Mouse (Mus musculus) forelimb bud, embryonic 11.5 days (tissue): ENCODE data around the gene Spata32.
"Not testable (repeated sequence)": the region's sequence is repeated elsewhere in the genome, so short reads cannot be mapped to it uniquely, and the experiment has no call there.

Source experiments
- DNase-seq: peaks from one replicate; pipeline ENCODE4 v3.0.0-alpha.2; 2012; ENCODE audit warnings: low read depth, low spot score

The Spata32 gene

DNA sequence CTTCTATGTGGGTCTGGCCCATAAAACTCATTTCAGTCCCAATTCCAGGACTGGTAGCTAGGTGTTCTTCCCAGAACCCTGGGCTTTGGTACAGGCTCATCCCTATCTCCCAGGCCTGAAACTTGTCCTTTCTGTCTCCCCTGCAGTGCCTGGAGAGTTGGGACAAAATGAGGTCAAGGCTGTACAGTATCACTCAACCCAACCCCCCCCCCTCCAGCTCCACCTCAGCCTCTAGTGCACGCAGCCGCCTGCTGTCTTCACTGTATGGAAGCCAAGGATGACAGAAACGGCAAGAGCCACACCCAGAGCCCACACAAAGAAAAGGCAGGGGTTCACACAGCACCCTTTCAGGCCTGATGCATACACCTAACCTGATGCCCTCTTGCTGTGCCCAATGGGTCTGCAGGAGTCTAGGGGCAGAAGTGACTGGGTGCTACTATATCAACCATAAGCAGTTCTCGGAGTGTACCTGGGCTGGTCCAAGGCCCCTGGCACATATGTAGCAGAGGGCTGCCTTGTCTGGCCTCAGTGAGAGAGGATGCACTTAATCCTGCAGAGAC lies 28.6 kb upstream of the Spata32 start:
- no peak for DNase-seq

DNA sequence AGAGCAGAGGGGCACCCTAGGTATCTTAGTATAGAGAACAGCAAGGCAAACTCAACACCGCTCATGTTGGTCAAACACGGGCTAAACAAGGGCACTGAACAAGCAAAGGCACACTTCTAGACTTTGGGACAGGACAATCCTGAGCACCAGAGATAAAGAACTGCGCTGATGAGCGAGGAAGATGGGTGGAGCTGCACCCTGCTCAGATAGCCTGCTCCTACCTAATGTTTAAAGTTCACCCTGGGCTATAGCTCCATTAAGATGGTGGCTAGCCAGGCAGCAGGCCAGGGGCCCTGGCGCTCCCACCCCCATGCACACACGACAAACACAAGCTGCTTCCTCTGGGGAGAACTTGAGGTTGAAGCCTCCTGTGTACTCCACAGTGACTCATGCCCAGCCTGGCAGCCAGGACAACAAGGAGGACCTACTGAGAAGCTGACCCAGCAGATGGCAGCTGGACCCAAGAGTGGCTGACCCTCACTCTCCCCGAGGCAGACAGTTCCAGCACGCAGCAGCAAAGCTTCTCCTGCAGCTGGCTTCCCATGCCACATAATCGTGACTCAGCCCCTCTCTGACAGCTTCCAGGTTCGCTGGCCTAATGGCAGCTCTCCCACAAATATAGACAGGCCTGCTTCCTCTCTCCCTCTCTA lies 28.0 kb upstream of the Spata32 start:
- no peak for DNase-seq

DNA sequence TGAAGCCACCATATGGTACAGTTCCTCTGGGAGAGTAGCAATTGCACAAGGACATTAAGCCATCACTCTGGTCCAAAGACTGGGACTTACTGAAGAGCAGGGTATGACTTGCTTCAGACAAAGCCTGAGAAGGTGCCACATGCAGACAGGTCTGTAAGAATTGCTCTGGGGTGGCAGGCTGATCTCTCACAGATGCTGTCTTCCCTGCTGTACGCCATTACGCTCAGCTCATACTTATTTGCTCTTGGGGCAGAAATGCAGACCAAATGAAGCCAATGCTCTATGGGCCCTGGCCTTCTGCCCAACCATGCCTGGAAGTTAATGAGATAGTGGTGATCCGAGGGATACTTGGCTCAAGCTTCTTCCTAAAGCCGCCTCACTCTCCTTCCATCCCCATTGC lies 26.6 kb upstream of the Spata32 start:
- DNase-seq = no peak

DNA sequence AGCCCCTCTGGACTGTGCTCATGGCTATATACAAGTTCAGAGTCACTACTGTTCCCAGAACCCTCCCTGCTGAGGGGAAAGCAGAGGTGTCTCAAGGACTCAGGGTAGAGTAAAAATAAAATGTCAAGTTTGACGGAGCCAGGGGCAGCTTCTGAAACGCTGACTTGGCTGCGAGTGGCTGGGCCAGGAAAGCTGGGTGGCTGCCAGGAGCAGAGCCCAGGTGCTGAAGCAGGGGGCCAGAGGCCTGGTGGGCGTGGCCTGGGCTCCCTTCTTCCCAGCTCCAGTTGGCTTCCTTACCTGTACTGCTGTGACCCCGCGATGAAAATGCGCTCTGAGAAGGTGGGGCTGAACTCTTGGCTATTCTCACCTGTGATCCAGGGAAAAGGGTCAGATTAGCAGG lies 22.5 kb upstream of the Spata32 start:
- no peak for DNase-seq

DNA sequence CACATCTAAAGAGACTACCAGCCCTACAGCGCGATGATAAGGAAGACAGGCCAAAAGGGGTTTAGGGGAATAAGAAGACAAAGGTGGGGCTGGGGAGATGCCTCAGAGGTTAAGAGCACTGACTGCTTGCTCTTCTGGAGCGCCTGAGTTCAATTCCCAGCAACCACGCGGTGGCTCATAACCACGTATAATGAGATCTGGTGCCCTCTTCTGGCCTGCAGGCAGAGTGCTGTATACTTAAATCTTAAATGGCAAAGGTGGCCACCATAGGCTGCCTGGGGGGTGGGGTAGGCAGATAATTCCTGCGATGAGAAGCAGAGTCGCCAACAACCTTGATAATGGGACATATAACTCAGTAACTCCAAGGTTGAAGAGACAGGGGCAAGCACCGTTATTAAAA lies 19.5 kb upstream of the Spata32 start:
- DNase-seq = no peak

DNA sequence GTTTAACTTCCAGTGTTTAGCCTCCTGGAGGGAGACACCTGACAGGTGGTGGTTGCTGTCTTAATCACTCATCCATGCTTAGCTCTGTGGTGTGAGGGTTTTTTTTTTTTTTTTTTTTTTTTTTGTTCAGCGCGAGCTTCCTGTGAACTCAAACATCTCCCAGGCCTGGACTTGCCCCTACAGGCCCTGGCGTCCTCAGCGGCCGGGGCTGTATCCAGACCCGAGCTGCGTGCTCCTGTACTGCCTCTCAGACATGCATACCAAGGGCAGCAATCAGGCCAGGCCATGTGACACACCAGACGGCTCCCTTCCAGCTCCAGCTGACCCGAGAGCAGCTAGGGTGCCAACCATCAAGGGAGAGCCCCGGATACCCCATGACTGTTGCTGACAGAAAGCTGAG lies 18.7 kb upstream of the Spata32 start:
- peak; percentile 23 for DNase-seq

DNA sequence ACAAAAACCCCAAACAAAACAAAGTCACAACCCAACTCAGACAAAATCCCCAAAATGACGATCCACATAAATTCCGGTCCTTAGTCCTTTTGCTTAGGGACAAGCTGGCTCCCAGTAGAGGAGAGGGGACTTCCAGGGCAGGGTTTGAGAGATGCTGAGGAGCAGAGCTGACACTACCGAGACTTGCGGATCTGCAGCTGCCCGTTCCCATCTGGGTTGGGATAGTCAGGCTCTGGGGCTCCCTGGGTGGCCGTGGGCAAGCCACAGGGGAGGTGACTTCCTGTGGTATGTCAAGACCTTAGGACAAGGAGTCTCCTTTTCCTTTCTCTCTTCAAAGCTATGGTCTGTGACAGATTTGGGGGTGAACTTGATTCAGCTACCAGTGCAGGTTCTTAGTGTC lies 18.2 kb upstream of the Spata32 start:
- DNase-seq = no peak

DNA sequence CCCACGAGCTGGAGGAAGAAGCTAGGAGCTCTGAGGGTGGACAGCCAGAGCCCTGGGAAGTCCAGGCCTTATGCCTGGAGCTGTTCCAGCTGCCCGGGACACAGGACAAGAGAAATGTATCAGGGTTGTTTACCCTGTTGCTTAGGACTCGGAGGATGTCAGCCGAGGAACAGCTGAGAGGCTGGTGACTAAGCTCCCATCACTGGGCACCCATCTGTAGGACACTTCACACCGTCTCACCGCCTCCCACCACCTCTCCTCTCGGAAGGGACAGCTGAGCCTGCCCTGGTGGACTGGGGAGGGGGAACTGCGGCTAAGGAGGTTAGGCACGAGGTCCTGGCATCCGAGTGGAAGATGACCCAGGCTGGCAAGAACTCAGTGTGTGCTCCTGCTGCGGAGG lies 17.5 kb upstream of the Spata32 start:
- no peak for DNase-seq

DNA sequence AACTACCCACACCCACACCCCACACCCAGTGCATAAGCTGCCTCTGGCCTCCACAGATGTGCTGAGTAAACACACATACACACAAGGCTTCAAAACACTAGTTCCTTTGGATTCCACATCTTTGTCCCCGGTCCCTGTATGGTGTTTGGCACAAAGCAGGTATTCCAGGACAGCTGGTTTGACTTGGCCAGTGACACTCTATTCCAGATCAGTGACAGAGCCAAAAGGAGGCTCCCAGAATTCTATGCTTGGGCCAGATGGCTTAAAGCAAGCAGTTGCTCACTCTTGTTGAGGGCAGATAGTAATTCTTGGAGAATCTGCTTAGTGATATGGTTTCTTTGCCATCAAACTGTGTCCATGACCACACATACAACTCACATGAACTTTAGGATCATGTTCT lies 16.2 kb upstream of the Spata32 start:
- no peak for DNase-seq

DNA sequence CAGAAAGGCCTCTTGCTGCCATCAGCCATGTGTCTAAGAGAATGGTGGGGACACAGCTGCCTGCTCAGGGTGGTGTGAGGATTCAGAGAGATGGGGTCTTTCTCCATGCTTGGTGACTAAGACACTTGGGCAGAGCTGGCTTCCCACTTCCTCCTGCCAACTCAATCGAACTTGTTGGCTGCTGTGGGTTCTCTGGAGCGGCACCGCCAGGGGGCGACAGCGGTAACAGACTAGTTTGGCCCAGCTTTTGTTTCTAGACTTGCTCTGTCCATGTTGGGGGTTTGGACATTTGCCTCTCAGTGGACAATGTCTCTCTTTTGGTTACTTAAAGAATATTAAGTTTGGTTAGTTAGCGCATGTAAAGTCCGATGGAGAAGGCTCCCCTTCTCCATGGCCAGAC lies 14.7 kb upstream of the Spata32 start:
- peak; percentile 67 for DNase-seq

DNA sequence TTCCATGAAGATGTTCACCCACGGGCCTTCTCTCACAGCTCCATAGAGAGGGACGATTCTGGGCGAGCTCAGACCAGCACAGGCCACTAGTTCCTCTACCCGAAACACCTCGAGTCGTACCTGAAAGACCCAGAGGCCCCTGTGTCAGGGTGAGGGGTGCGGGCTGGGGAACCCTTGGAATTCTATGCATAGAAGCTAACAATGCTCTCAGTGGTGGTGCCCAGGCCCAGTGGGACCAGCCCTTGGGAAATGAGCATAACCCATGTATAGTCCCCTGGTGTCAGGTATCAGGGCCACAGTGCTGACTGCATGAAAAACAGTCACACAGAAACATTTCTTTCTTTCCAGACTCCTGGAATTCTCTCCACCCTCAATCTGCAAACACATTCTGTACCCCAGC lies 13.1 kb upstream of the Spata32 start:
- no peak for DNase-seq

DNA sequence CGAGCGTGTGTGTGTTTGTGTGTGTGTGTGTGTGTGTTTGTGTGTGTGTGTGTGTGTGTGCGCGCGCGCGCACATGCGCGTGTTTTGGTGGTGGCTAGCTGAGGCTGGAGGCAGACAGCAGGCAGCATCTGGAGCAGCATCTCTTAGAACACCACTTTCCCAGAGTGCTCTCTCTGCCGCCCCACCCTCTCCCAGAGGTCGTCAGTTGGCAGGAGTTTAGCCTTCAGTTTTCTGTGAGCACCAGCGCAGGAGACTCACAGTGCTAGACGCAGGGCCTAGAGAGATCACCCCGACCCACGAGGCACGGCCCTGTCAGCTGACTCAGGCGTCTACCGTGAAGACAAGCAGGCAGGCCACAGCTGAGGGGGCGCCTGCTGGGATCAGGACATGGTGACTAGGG lies 12.4 kb upstream of the Spata32 start:
- no peak for DNase-seq

DNA sequence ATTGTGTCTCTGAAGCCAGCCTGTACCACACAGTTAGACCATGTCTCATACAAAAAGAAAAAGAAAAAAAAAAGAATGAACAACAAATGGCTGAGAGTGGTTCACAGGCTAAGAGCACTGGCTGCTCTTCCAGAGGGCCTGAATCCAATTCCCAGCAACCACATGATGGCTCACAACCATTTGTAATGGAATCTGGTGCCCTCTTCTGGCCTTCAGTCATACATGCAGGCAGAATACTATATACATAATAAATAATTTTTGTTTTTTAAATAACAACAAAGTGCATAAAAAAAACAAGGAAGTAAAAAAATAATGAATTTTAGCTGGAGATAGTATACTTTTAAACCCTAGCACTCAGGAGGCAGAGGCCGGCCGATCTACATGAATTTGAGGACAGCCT lies 11.4 kb upstream of the Spata32 start:
- no peak for DNase-seq

DNA sequence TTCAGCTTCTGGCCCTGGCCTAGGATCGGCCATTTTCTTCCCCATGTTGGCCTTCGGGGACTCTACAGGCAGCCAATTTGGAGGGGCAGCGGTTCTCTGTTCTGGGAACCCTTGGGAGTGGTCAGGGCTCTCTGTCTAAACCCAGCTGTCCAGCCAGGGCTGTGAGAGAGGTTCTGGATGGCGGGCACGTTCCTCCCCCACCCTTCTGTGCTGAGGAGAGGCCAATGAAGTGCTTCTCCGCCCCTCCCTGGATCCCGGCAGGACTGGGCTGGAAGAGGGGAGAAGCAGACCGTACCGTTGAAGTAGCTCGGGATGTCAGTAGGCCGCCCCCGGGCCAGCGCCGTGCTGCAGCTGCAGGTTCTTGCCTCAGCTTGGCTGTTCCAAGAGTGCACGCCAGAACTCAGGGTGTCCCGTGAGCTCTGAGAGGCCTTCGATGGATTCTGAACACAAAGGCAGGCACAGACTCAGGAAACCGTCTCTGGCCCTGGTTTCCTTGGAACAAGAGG lies 5.8 kb upstream of the Spata32 start:
- DNase-seq = no peak

DNA sequence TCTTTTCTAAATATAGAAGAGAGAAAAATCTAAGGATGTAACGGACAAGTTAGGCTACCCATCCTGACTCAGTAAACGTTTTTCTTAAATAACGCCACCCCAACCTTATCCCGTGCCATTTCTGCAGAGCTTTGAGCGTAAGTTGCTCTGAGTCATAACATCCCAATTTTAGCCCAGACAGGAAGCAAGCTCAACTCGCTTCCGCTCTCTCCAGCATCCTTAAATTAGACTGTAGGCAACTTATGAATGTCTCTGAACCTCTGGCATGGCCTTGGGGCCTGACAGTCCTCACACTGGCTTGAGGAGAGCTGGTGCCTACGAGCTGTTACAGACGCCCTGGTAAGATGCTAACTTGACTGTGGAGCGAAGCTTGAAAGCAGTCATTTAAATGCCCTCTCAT lies 5.2 kb upstream of the Spata32 start:
- no peak for DNase-seq

DNA sequence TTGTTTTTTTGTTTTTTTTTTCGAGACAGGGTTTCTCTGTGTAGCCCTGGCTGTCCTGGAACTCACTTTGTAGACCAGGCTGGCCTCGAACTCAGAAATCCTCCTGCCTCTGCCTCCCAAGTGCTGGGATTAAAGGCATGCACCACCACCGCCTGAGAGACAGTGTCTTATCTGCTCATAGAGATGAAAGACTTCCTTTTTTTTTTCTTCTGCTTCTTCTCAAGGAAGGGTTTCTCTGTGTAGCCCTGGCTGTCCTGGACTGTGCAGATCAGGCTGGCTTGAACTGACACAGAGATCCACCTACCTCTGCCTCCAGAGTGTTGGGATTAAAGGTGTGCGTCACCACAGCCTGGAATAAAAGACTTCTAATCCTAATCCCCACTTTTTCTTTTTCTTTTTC lies 4.5 kb upstream of the Spata32 start:
- not testable (repeated sequence) for DNase-seq

DNA sequence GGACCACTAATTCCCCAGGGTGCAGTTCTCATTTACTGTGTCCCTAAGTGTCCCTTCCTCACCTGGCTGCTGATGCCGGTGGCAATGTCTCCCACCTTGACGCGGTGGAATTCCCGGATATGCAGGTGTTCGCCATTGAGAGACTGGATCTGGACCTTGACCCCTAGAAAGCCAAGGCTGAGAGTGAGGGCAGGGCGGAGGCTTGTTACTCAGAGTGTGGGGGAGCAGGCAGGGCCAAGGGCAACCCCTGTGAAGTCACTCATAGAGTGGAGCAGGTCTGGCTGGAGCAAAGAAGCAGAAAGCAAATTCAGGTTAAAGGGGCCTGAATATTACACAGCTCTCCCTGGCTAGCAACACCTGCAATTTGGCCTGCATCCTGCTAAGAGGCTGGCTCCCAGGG lies 3.2 kb upstream of the Spata32 start:
- no peak for DNase-seq

DNA sequence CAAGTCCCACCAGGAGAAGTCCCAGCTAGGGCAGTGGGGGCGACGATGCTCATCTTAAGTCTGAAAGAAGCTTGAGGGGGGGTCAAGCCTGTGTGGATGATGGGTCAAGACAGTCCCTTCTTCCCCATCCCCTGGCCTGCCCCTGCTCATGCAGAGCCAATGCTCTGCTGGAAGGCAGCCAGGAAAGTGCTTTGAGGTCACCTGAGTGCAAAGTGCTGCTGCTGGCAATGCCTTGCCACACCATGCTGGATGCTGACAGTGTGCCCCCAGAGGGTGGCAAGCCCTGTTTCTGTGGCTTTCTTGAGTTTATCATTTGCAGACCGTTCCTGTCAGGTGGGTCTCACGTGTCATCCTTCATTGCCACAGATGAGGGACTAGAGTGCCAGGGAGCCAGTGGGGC lies 1.8 kb upstream of the Spata32 start:
- no peak for DNase-seq

DNA sequence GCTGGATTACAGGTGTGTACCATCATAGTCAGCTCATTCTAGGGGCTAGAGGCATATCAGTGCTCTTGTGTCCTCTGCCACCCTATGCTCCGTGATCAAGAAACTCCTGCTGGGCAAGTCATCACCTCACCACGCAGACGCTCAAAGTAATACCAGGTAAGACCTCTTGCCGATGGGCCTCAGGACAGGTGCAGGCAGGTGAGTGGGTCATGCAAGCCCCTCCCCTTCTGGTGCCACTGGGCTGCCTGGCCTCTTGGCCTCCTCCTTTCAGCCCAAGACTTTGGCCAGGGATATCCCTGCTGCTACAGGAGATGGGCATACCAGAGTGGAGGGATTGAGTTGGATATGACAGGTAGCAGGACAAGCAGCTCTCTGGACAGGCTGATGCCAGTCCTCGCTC lies 1.0 kb upstream of the Spata32 start:
- DNase-seq = no peak

DNA sequence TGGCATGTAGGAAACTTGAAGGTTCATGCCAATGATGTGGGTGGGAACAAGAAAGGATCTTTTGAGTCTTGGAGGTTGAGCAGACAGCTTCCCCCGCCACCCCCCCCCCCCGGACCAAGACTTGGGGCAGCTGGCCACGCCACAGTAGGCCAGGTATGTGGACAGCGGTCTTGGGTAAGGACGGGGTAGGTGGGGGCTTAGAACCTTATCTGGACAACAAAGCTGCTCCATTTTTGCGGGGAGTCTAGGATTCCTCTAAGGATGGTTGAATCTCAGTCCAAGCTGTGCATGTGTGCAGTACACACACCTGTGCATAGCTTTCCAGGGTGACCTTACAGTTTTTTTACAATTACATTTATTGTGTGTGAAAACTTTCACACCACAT lies 277 bp upstream of the Spata32 start:
- no peak for DNase-seq

DNA sequence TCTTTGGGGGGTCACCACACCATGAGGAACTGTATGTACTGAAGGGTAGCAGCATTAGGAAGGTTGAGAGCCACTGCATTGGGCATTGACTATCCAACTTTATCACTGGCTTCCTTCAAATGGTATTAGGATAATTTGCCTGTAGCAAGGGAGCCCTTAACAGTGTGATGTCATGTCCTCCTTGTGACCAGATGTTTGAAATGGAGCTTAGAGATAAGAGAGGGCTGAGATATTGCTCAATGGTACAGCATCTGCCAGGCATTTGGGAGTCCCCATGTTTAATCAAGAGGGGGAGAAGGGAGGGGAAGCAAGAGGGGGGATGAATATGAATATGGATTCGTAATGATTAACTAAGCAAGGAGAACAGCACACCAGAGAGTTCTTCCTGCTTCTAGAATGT lies 2.9 kb downstream of the Spata32 start:
- DNase-seq = no peak

DNA sequence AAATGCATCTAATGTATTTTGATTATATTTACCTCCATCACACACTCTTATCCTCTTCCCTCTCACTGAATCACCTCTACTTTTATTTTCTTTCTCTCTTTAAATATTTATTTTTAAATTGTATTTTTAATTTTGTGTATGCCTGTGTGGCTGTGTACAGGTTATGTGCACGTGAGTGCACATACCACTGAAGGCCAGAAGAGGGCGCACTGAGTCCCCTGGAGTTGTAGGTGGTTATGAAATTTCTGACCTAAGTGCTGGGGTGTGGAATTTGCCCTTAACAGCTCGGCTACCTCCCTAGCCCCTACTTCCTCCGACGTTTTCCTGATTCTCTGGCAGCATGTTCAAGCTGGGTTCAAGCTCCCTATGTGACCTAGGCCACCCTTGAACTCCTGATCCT lies 4.5 kb downstream of the Spata32 start:
- no peak for DNase-seq

DNA sequence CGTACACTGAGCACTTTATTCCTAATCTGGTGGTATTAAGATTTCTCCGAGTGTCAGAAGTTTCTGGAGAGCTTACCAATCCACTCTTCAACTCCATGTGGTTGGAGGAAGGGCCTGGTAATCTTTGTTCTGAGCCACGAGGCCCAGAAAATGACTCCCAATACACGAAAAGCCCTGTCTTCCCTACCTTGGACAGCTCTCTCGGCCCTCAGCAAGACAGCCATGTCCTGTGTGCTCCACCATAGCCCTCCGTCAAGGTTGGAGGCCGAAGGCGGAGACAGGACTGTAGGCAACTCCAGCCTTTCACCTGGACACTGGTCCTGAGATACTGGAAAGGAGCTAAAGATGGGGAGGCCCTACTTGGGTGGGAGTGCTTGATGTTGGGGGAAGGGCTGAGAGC lies 7.9 kb downstream of the Spata32 start:
- no peak for DNase-seq

DNA sequence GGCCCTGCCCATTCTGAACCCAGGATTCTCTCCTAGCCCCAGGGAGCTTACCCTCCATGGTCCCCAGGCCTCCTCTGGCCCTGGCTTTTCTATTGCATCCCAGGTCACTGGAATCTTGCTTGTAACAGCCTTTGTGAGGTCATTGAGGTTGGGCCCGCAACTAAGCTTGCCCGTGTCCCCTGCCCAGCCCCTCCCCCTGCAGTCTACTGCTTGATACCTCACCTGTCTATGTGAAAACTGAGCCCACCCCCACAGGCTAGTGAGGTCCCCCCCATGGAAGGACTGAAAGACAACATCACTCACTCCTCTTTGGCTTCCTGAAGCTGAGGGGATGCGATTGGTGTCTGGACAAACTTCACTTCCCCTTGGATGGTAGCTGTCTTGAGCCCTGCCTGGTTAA lies 9.8 kb downstream of the Spata32 start, which contains the start of gene 1700023F06Rik:
Gene 1700023F06Rik, minus strand, starts transcription at position 101 of the 400 bp plus-strand sequence.
- DNase-seq = no peak
